Mouse (Mus musculus) gastrocnemius, adult 8-10 months (tissue): ENCODE data around the gene Gar1. TPM values are rescaled to one million over a fixed set of nuclear protein-coding genes. Genes with fewer than 3 reads are reported as not detected.

ENCODE experiments used
- DNase-seq, 2 experiments: peaks; one replicate each; pipeline ENCODE4 v3.0.0; 2022; ENCODE audit warnings: low spot score in 2 of 2
- total RNA-seq, 4 experiments: library from RNA; stranded (reverse); gene quantifications; 2 replicates each; pipeline ENCODE4 v1.2.4; 2022

Gar1 gene
- total RNA-seq, 4 experiments from 2014 or later: 13.5 to 24.3 (median 18.7) TPM

- DNase-seq: no peak
Measured at GRCm38 (mm10) chr3:129803765-129804164, 27.4 kb downstream of the Gar1 start, which contains the start of gene Lrit3. Gene Lrit3 (minus strand): TSS chr3:129804030.

- DNase-seq: no peak
Measured at GRCm38 (mm10) chr3:129799011-129799410, 32.2 kb downstream of the Gar1 start.

- no peak for DNase-seq
Measured at GRCm38 (mm10) chr3:129798551-129798950, 32.6 kb downstream of the Gar1 start.

GRCm38 (mm10) chr3:129797341-129797740 is 33.9 kb downstream of the Gar1 start:
- DNase-seq: no peak

- no peak for DNase-seq
Measured at GRCm38 (mm10) chr3:129793801-129794200, 37.4 kb downstream of the Gar1 start.

GRCm38 (mm10) chr3:129782746-129783145 is 48.5 kb downstream of the Gar1 start:
- no peak for DNase-seq

GRCm38 (mm10) chr3:129781435-129781834 is 49.8 kb downstream of the Gar1 start:
- no peak for DNase-seq

Other genes starting within 250 kb of the Gar1 start
- gene Egf, start 76.1 kb downstream of the Gar1 start, total RNA-seq: 10 to 100 TPM; 30.3 to 34.8 (median 33.8) TPM
- not detected for gene Lrit3, start 27.4 kb downstream of the Gar1 start, total RNA-seq
- not detected for gene Rrh, start 8.8 kb downstream of the Gar1 start, total RNA-seq
- not detected for gene Cfi, start 4.5 kb upstream of the Gar1 start, total RNA-seq
- gene Pla2g12a, start 47.2 kb upstream of the Gar1 start, total RNA-seq: 10 to 100 TPM; 83.7 to 92.7 (median 86.9) TPM
- 1 to 10 TPM; 1.7 to 2.7 (median 1.9) TPM for gene Casp6, start 70.0 kb upstream of the Gar1 start, total RNA-seq
- gene Mcub, start 138.8 kb upstream of the Gar1 start, total RNA-seq: 1 to 10 TPM in 2 of 4 experiments, under 1 TPM in 2; 0.56 to 1.4 (median 0.95) TPM
- 10 to 100 TPM; 18.4 to 25.6 (median 21.0) TPM for gene Sec24b, start 230.2 kb upstream of the Gar1 start, total RNA-seq